In genomic region chr15:20582567-20583075, GRCm38 (mm10) we compare ENCODE assay signal across 24 mouse cellular contexts.
"Had no signal": no experiment of that assay in that cellular context is flagged by ENCODE, and none has a peak within 500 bp of the region (broad histone marks: within the 10 kb centered on the region; RNA-seq: fewer than 3 reads in every experiment).

No protein-coding gene starts in this region.

- H3K4me2 ChIP-seq: heart, embryonic 12.5 days; hindbrain, embryonic 13.5 days; hindbrain, embryonic 15.5 days; limb, embryonic 12.5 days; liver, embryonic 11.5 days; liver, embryonic 13.5 days; liver, embryonic 15.5 days had no signal

- H3K27me3 ChIP-seq: heart, embryonic 12.5 days; hindbrain, embryonic 13.5 days; hindbrain, embryonic 15.5 days; limb, embryonic 12.5 days; liver, embryonic 13.5 days; liver, embryonic 15.5 days had no signal

- H3K9ac ChIP-seq: heart, embryonic 12.5 days; hindbrain, embryonic 13.5 days; hindbrain, embryonic 15.5 days; limb, embryonic 12.5 days; liver, embryonic 13.5 days; liver, embryonic 15.5 days; liver, postnatal 0 days had no signal

- ATAC-seq: hindbrain, postnatal 0 days; intestine, postnatal 0 days; liver, postnatal 0 days had no signal

- DNase-seq: gastrocnemius, adult 2 months; gastrocnemius, postnatal 10 days; gastrocnemius, postnatal 25 days; heart, postnatal 10 days; heart, postnatal 36 days; kidney, adult 18-20 months; kidney, adult 8-10 months; kidney, postnatal 10 days; kidney, postnatal 25 days; liver; liver, embryonic 13.5 days; liver, postnatal 0 days; lung, adult 2 months had no signal

- H3K36me3 ChIP-seq: heart, embryonic 10.5 days; heart, embryonic 12.5 days; hindbrain, embryonic 13.5 days; hindbrain, embryonic 15.5 days; limb, embryonic 10.5 days; limb, embryonic 12.5 days; liver, embryonic 13.5 days; liver, embryonic 15.5 days had no signal

- H3K4me3 ChIP-seq: gastrocnemius, adult 2 months; heart, embryonic 10.5 days; heart, embryonic 12.5 days; hindbrain, embryonic 13.5 days; hindbrain, embryonic 15.5 days; left cerebral cortex, adult 2 months; limb, embryonic 10.5 days; limb, embryonic 12.5 days; liver, embryonic 13.5 days; liver, embryonic 15.5 days had no signal

- H3K27ac ChIP-seq: gastrocnemius, adult 2 months; heart, embryonic 10.5 days; hindbrain, embryonic 13.5 days; hindbrain, embryonic 15.5 days; hindbrain, postnatal 0 days; left cerebral cortex, adult 2 months; limb, embryonic 10.5 days; limb, embryonic 12.5 days; liver, embryonic 13.5 days; liver, embryonic 15.5 days had no signal

- H3K4me1 ChIP-seq: heart, embryonic 10.5 days; heart, embryonic 12.5 days; hindbrain, embryonic 13.5 days; hindbrain, embryonic 15.5 days; limb, embryonic 10.5 days; limb, embryonic 12.5 days; liver, embryonic 13.5 days; liver, embryonic 15.5 days had no signal

- H3K9me3 ChIP-seq: heart, embryonic 10.5 days; heart, embryonic 12.5 days; hindbrain, embryonic 13.5 days; hindbrain, embryonic 15.5 days; limb, embryonic 10.5 days; limb, embryonic 12.5 days; liver, embryonic 13.5 days; liver, embryonic 15.5 days had no signal
